8 mouse cellular contexts compared by ENCODE assay signal in the genomic region with DNA sequence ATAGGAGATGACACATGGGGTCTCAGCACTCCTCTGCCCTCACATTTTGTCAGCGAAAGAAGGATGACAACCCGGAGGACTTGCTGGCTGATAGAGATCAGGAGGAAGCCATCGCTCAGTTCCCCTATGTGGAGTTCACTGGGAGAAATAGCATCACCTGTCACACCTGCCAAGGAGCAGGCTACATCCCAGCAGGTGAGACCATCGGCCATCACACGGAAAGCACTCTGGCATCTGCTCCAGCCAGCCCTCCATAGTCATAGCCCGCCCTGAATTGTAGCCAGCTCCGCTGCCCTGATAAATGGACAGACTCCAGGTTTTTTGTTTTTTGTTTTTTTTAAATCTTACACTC. TPM values are rescaled to one million over a fixed set of nuclear protein-coding genes. Genes with fewer than 3 reads are reported as not detected.
DNase-seq lines count a peak whose midpoint lies in the region; ATAC-seq and TF ChIP-seq lines count a peak whose summit lies in the region.

No protein-coding gene starts in this region.

- no peaks in the 10 kb centered on the region for H3K27me3 ChIP-seq in erythroblast, embryonic 14.5 days (ENCODE audit: control insufficient read depth)
- no peaks in the 10 kb centered on the region for H3K27me3 ChIP-seq in E14TG2a.4 (ENCODE audit: insufficient read depth, low read length)
- H3K27me3 ChIP-seq in forebrain, embryonic 11.5 days (ENCODE audit: control insufficient read depth, insufficient read depth, low read length), result no peaks in the 10 kb centered on the region; the same call in 1 of the 2 replicates
- peaks cover 5% of the 10 kb centered on the region; the same call in 1 of the 2 replicates for H3K27me3 ChIP-seq in liver, embryonic 12.5 days (replicated peaks)

- no peak for ATAC-seq in erythroblast, adult 5-6 weeks (replicated peaks; ENCODE audit: low FRiP score, poor library complexity, severe bottlenecking)
- ATAC-seq in forebrain, embryonic 11.5 days (replicated peaks; ENCODE audit: low FRiP score), result no peak; the same call in 1 of the 2 replicates
- ATAC-seq in liver, embryonic 12.5 days, result no peak

- peak overlapping the region; percentile 71 for H3K9ac ChIP-seq in forebrain, embryonic 11.5 days (ENCODE audit: low read length)
- peak overlapping the region; percentile 81 for H3K9ac ChIP-seq in liver, embryonic 12.5 days

- H3K4me3 ChIP-seq in erythroblast, embryonic 14.5 days (replicated peaks), result peak overlapping the region; percentile 83
- peak overlapping the region; percentile 79 for H3K4me3 ChIP-seq in E14TG2a.4 (replicated peaks; ENCODE audit: low read length)
- peak overlapping the region; percentile 48 for H3K4me3 ChIP-seq in forebrain, embryonic 11.5 days (ENCODE audit: low read depth, low read length)
- H3K4me3 ChIP-seq in liver, embryonic 12.5 days, result peak overlapping the region; percentile 66

- H3K4me1 ChIP-seq in erythroblast, embryonic 14.5 days (ENCODE audit: control insufficient read depth), result peaks cover 18% of the 10 kb centered on the region
- peaks cover 22% of the 10 kb centered on the region for H3K4me1 ChIP-seq in E14TG2a.4 (replicated peaks; ENCODE audit: low read depth, low read length)
- H3K4me1 ChIP-seq in forebrain, embryonic 11.5 days (replicated peaks; ENCODE audit: control insufficient read depth, insufficient read depth, low read length), result peaks cover 9% of the 10 kb centered on the region
- peaks cover 24% of the 10 kb centered on the region for H3K4me1 ChIP-seq in liver, embryonic 12.5 days

- H3K4me2 ChIP-seq in forebrain, embryonic 11.5 days (ENCODE audit: low read depth, low read length, severe bottlenecking), result peak overlapping the region; percentile 68
- peak overlapping the region; percentile 97 for H3K4me2 ChIP-seq in liver, embryonic 12.5 days

- no peaks in the 10 kb centered on the region for H3K36me3 ChIP-seq in erythroblast, embryonic 14.5 days (ENCODE audit: control insufficient read depth)
- H3K36me3 ChIP-seq in E14TG2a.4 (ENCODE audit: insufficient read depth, low read length), result peaks cover 5% of the 10 kb centered on the region; the same call in 1 of the 2 replicates
- no peaks in the 10 kb centered on the region for H3K36me3 ChIP-seq in forebrain, embryonic 11.5 days (ENCODE audit: control insufficient read depth, insufficient read depth, low read length)
- no peaks in the 10 kb centered on the region for H3K36me3 ChIP-seq in liver, embryonic 12.5 days

- no peak for TF ChIP-seq CTCF in E14TG2a.4 (conservative IDR thresholded peaks at IDR 0.05; ENCODE audit: low read length)

- peak overlapping the region; percentile 84; the same call in 1 of the 2 replicates for H3K27ac ChIP-seq in forebrain, embryonic 11.5 days (ENCODE audit: low read depth, low read length)
- H3K27ac ChIP-seq in liver, embryonic 12.5 days, result no peak overlapping the region

- no peak for DNase-seq in forebrain, embryonic 11.5 days (ENCODE audit: low spot score)
- no peak for DNase-seq in embryo, embryonic 10 days (ENCODE audit: low spot score)
- DNase-seq in ovary, postnatal 36 days (ENCODE audit: low spot score), result no peak
- no peak for DNase-seq in embryo, embryonic 11 days

- no peaks in the 10 kb centered on the region for H3K9me3 ChIP-seq in erythroblast, embryonic 14.5 days (ENCODE audit: control insufficient read depth, low read length)
- H3K9me3 ChIP-seq in E14TG2a.4 (ENCODE audit: low read length), result no peaks in the 10 kb centered on the region
- H3K9me3 ChIP-seq in forebrain, embryonic 11.5 days (ENCODE audit: control insufficient read depth, low read length), result no peaks in the 10 kb centered on the region
- no peaks in the 10 kb centered on the region for H3K9me3 ChIP-seq in liver, embryonic 12.5 days (replicated peaks)

- WGBS in forebrain, embryonic 11.5 days, result 13% methylated on average over 7 of the region's 7 CpGs
- WGBS in liver, embryonic 12.5 days (ENCODE audit: insufficient replicate concordance), result 37% methylated on average over 7 of the region's 7 CpGs

RNA-seq across cellular contexts. Expression of gene Tmem106c, which starts 0.8 kb away (rescaled TPM):
- 0.37 and 0.53 TPM in 2 replicates for polyA plus RNA-seq in erythroblast, embryonic 14.5 days (2012)
- 8.2 and 18.3 TPM in 2 replicates for total RNA-seq in erythroblast, adult 5-6 weeks (2015; ENCODE audit: low replicate concordance)
- total RNA-seq in erythroblast, adult 5-6 weeks (2017; ENCODE audit: low replicate concordance), result 1.4 and 4.3 TPM in 2 replicates
- 44.5 and 47.8 TPM in 2 replicates for polyA plus RNA-seq in forebrain, embryonic 11.5 days (2014; fragmentation: Nextera tagmentation; extraction: Ambion mirVana)
- 15.6 and 18.1 TPM in 2 replicates for polyA plus RNA-seq in liver, embryonic 12.5 days (2016; fragmentation: Nextera tagmentation; extraction: Ambion mirVana)

RNA-seq across cellular contexts. Expression of gene Col2a1, which starts 39.7 kb away (rescaled TPM):
- not detected in 2 replicates for polyA plus RNA-seq in erythroblast, embryonic 14.5 days (2012)
- total RNA-seq in erythroblast, adult 5-6 weeks (2015; ENCODE audit: low replicate concordance), result not detected in 2 replicates
- total RNA-seq in erythroblast, adult 5-6 weeks (2017; ENCODE audit: low replicate concordance), result not detected in 2 replicates
- 128 and 143 TPM in 2 replicates for polyA plus RNA-seq in forebrain, embryonic 11.5 days (2014; fragmentation: Nextera tagmentation; extraction: Ambion mirVana)
- 1.1 and 1.3 TPM in 2 replicates for polyA plus RNA-seq in liver, embryonic 12.5 days (2016; fragmentation: Nextera tagmentation; extraction: Ambion mirVana)

RNA-seq across cellular contexts. Expression of gene Vdr, which starts 54.4 kb away (rescaled TPM):
- not detected in 2 replicates for polyA plus RNA-seq in erythroblast, embryonic 14.5 days (2012)
- 0.19 and 0.21 TPM in 2 replicates for total RNA-seq in erythroblast, adult 5-6 weeks (2015; ENCODE audit: low replicate concordance)
- 0.26 TPM in 1 of 2 replicates, not detected in the other for total RNA-seq in erythroblast, adult 5-6 weeks (2017; ENCODE audit: low replicate concordance)
- polyA plus RNA-seq in forebrain, embryonic 11.5 days (2014; fragmentation: Nextera tagmentation; extraction: Ambion mirVana), result 0.17 and 0.33 TPM in 2 replicates
- polyA plus RNA-seq in liver, embryonic 12.5 days (2016; fragmentation: Nextera tagmentation; extraction: Ambion mirVana), result 0.46 and 0.66 TPM in 2 replicates

Comparison
In these comparisons a context has a peak if more than half of its experiments do, and no peak if none do; other contexts are left out.
1. RNA of gene Tmem106c, which starts 0.8 kb away (polyA plus RNA-seq): 44.5 to 47.8 TPM in forebrain, embryonic 11.5 days and 15.6 to 18.1 TPM in liver, embryonic 12.5 days; 0.37 to 0.53 TPM in erythroblast, embryonic 14.5 days; every median in the first group is over 10 times any median in the second.
2. RNA of gene Col2a1, which starts 39.7 kb away (polyA plus RNA-seq): 128 to 143 TPM in forebrain, embryonic 11.5 days; 1.1 to 1.3 TPM in liver, embryonic 12.5 days and not detected in erythroblast, embryonic 14.5 days; every median in the first group is over 10 times any median in the second.
3. Peak in every context shown above with its lines, with median percentiles within 50 percentile points of each other: H3K4me3 ChIP-seq.